Mouse (Mus musculus): ENCODE measurements around the gene Syvn1. TPM values are rescaled to one million over a fixed set of nuclear protein-coding genes. Genes with fewer than 3 reads are reported as not detected.

Gene Syvn1
- 10 to 100 TPM; 28.9 to 30.7 TPM for total RNA-seq (2021)
- long read RNA-seq, experiment 1, transcript Syvn1-204 (16 exons, 3,464 nt), result major isoform, 18 of 27 reads
- long read RNA-seq, experiment 1, partial matches to known transcripts, result 6 of 27 reads
- long read RNA-seq, experiment 1, other reads (novel, unspliced or antisense), result 3 of 27 reads
- long read RNA-seq, experiment 2, transcript Syvn1-204 (16 exons, 3,464 nt), result major isoform, 16 of 45 reads
- long read RNA-seq, experiment 2, partial matches to known transcripts, result 18 of 45 reads
- long read RNA-seq, experiment 2, other reads (novel, unspliced or antisense), result 10 of 45 reads

DNA sequence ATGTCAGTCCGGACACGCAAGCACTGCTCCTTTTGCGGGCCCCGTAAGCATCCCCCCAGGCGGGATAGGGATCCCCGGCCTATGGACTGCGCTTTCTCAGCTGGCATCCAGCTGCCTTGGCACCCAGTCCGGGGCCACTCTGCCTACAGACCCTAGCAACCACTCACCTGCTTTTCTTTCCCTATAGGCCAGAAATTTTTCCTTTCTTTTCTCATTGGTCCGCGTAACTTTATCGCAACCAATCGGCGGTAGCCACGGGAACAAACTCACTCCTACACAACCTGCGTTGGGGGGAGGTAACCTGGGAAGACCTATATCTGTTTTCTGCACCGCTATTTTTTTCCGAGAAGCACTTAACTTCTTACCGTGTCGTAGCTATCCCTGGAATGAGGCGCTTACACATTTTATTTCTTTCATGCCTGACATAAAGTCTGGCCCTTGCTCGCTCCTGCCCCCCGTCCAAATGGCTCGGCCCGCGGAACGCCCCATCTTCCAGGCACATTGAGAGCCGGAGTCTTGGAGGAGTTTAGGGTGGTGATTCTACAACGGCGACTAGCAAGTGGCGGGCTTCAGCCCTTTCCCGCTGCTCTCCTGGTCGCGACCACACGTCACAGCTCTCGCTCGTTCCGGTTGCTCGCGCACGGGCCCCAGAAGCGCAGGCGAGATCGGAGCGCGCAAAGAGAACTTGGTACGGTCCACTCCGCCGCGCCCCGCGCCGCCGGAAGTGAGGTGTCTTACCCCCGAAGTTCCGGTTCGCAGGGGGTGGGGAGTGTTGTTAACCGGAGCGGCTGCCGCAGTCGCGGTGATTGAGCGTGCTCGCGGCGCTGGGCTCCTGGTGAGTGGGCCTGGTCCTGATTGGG, at the start of gene Syvn1:
Gene Syvn1 (plus strand): TSS at position 283 of the 860 bp plus-strand sequence.
- DNase-seq (ENCODE audit: low spot score in 2 of 2), result peak; percentile 76 to 91

DNA sequence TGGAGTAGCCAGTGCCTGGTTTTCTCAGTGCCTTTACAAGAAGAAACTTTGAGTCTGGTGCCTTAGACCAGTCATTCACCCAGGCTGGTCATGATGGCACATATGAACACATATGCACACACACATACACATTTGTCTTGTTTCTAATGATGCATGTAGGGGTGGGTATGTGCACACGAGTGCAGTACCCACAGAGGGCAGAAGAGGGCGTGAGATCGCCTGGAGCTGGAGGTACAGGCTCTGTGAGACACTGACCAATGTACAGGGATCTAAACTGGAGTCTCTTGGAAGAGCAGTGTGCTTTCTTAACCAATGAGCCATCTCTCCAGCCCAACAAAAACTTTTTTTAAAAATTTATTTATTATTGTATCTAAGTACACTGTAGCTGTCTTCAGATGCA, 48.2 kb upstream of the Syvn1 start:
- no peak for DNase-seq (ENCODE audit: low spot score in 2 of 2)

DNA sequence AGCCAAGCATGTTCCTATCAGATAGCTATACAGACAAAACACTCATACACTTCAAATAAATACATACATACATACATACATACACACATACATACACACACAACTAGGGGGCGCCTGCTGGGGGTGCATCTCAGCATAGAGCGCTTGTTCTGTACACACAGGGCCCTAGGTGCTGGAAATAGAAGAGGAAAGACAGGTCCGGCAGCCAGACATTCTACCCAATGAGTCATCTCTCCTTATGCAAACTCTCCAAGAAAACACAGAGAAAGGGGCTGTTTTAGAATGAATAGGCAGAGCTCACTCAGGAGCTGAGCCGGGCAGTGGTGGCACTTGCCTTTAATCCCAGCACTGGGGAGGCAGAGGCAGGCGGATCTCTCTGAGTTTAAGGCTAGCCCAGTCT, 46.4 kb upstream of the Syvn1 start:
- no peak for DNase-seq (ENCODE audit: low spot score in 2 of 2)

DNA sequence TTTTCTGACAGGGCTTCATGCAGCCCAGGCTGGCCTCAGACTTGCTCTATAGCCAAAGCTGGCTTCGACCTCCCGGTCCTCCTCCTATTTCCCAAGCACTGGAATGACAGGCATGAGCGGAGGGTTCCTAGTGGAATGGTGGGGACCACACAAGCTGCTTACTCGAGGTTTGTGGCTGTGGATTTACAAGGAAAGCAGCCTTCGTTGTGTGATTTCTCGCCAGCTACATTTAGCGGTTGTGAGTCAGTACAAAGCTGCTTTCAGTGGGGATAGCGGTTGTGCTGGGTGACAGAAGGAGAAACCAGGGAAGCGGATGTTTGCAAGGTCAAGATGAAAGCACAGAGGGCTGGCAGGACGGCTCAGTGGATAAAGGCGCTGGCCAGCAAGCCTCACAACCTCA, 40.8 kb upstream of the Syvn1 start:
- DNase-seq (ENCODE audit: low spot score in 2 of 2), result no peak

DNA sequence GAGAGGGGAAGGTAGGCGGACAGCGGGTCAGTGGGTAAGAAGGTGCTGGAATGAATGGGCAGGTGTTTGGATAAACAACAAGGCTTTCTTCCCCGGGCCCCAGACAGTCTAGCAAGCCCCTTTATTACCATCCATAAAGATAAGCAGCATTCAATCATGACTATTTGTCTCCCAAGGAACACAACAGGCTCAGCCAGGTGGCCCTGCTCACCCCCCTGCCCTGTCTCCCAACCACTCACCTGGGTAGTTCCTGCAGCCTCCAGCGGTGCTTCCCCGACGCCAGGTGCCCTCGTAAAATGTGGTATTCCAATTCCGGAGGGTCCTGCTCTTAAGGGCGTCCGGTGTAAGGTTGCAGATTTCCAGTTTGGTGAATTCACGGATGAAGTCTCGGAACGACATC, 39.4 kb upstream of the Syvn1 start:
- no peak for DNase-seq (ENCODE audit: low spot score in 2 of 2)

DNA sequence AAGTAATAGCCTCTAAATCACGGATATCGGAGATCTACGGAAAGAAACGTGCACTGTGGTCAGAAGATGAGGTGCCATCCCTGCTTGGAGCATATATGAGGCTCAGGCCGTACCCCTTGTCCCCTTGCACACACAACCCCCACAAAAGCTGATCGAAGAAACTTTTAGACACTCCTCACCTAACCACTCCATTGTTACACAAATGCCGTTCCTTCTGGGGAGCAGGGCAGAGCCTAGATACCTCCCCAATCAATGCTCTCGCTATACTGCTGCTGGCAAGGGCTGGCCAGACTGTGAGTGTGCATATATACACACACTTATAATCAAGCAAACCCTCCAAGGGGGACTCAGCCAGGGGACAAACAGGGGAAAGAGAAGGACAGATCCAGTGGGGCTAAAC, 37.2 kb upstream of the Syvn1 start:
- DNase-seq (ENCODE audit: low spot score in 2 of 2), result no peak

DNA sequence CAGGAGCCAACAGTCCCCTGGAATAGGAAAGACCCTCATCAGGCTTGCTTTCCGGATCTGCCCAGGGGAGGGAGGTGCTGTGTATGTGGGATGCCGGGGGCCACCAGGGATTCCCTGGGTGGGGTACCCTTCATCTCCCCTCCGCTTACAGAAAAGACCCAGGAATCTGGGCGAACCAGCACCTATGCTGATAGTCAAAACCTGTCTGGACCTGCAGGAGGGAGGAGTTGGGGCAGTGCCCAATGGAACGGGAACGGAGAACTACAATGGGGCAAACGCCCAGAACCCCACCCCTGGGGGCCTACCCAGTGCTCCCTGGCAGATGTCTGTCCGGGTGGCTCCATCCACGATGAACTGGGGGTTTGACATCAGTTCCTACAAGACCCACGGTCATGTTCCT, 32.7 kb upstream of the Syvn1 start:
- DNase-seq (ENCODE audit: low spot score in 2 of 2), result no peak

DNA sequence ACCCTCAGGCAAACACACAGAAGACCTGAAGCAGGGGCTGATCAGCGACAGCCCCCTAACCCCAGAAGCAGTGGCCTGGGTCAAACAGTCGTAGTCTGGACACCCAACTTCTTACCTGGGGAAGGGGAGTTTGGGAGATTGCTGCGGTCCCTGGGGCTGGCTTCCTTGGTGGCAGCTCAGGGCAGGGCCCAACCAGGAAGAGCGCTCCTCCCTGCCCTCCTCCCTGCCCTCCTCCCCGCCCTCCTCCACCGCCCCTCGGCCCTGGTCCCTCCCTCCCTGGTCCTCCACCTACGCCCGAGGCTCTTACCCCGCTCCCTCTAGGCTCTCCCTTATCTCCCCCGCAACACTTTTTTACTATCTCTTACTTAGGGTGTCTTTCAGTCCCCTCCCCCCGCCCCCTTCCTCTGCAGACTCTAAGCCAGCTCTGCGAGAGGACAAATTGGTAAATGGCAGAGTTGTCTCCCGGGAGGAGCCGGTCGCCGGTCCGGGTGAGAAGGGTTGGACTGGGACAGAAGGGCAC, 31.3 kb upstream of the Syvn1 start:
- DNase-seq (ENCODE audit: low spot score in 2 of 2), result peak; percentile 42 to 57

DNA sequence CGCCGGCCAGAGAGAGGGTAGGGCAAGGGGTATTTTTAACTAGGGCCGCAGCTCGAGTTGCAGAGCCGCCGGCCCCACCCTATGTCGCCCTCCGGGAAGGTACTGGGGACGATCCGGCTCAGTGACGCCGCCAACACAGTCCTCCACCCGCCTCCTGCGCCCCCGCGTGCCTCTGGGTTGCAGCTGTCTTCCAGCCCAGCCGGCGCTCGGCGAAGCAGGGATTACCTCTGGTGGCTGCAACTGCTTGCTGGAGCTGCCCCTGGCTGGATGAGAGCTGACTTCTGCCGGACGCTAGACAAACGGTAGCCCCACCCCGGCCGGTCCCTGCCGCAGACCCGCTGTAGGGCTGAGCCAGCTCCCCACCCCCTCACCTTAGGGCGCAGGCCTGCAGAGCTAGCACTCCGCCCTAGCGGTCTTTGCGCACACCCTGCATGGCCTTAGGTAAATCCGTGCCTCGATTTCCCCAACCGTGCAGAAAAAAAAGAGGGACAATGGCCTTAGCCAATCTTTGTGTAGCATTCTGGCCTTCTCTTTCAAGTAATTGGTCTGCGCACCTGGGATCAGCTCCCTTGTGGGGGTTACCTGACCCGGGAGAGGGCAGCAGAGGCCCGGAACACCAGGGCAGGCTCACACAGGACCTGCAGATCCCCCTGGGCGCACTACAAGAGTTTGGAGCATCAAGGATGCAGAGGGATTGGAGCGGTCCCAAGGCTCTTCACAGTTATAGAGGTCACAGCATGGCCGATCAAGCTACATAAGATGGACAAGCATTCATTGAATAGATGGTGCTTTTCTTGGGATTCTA, 30.7 kb upstream of the Syvn1 start, which contains the start of gene Capn1:
Gene Capn1 (minus strand): TSS at position 387 of the 805 bp plus-strand sequence.
- DNase-seq (ENCODE audit: low spot score in 2 of 2), result peak; percentile 73 to 83

DNA sequence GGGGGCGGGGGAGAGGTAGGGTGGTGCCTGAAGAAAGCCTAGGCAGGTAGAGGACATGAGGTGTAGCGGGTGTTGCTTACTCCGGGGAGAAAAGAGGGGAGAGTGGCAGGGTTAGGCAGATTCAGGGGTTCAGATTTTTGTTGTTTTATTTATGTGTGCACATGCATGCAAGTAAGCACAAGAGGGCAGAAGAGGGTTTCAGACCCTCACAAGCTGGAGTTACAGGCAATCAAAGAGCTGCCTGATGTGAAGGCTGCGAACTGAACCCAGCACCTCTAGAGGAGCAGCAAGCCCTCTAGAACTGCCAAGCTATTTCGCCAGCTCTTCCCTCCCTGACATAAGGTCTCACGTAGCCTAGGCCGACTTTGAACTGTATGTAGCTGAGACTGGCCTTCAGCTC, 29.8 kb upstream of the Syvn1 start:
- no peak for DNase-seq (ENCODE audit: low spot score in 2 of 2)

DNA sequence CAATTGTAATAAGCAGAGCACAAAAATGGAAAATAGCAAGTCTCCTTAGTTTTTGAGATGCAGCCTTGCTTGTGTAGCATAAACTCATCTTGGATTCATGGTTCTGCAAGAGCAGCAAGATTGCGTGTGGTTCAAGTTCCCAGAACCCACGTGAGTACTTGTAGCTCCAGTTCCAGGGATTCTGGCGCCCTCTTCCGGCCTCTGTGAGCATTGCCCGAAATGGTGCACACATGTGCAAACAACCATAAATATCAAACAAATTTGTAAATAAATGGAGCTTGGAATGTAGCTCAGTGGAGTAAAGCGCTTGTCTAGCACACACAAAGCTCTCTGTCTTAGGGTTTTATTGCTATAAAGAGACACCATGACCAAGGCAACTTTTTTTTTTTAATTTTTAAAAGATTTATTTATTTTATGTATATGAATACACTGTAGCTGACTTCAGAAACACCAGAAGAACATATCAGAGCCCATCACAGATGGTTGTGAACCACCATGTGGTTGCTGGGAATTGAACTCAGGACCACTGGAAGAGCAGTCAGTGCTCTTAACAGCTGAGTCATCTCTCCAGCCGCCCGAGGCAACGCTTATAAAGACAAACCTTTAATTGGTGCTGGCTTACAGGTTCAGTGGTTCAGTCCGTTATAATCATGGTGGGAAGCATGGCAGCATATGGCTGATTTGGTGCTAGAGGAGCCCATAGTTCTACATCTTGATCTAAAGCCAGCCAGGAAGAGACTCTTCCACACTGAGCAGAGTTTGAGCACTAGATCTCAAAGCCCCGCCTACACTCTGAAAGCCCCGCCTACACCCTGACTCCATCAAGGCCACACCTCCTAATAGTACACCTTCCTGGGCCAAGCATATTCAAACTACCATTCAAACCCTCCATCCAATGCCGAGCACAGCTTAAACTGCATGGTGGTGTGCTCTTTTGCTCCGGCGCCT, 28.0 kb upstream of the Syvn1 start:
- DNase-seq (ENCODE audit: low spot score in 2 of 2), result peak; percentile 73 to 86

DNA sequence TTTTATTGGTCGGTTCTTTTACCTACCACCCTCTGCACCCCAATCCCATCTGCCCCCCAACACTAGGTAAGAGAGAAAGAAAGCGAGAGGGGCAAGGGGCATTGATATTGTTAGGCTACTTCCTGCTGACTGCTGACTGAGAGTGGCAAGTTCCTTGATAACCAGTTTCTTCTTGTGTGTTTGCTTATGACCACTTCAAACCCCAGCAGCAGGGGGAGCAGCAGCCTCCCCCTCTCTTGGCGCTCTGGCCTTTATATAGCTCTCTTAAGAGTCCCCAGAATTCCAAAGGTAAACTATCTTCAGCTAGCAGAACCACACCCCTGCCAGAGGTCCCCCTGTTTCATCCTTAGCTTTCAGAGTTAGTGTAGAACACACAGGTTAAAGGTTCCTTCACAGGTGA, 26.1 kb upstream of the Syvn1 start:
- no peak for DNase-seq (ENCODE audit: low spot score in 2 of 2)

DNA sequence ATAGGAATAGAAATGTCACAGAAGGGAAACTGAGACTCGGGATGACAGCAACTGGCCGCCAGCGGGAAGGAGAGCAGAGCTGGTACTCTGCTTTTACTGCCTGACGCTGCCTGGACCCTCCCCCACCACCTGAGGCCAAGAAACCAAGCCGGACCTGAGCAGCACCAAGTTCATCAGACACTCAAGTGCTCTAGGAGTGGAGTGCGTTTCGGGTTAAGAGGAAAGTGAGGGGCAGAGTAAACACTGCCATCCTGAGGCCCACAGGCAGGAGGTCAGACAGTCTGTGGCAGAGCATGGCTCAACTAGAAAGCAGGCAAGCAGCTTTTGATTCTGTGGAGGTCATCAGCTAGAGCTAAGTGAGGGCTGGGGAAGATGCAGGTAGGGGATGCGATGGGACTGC, 23.3 kb upstream of the Syvn1 start:
- DNase-seq (ENCODE audit: low spot score in 2 of 2), result no peak

DNA sequence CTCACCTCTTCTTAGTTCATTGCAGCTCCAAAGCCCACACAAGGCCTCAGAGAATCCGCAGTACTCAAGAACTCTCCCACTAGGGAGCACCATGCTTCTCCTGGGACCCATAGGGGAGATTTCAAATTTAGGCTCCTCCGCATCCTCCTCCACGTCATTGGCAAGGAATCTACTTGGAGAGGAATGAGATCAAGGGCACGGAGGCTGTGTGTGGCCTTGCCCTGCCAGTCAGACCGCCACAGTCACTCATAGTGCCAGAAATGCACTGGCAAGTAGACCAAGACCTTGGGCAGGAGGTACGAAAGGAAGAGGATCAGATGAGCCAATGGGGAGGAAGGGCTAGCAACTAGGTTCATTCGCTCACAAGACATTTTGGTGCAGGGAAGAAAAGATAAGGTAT, 22.4 kb upstream of the Syvn1 start:
- DNase-seq (ENCODE audit: low spot score in 2 of 2), result no peak

DNA sequence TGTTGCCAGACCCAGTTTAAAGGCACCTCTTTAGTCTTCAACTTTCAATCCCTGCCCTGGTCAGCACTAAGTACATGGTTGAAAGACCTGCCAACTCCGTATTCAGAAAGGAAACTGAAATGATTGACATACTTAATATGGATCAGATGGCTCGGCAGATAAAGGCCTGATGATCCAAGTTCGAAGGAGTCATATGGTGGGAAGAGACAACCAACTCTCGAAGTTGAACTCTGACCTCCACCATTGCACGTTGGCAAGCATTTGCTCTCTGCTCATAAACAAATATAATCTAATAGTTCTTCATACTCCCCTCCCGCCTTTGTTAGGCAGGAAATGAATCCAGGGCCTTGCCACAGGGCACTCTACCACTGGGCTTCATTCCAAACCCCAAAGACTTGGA, 17.4 kb upstream of the Syvn1 start:
- DNase-seq (ENCODE audit: low spot score in 2 of 2), result no peak

DNA sequence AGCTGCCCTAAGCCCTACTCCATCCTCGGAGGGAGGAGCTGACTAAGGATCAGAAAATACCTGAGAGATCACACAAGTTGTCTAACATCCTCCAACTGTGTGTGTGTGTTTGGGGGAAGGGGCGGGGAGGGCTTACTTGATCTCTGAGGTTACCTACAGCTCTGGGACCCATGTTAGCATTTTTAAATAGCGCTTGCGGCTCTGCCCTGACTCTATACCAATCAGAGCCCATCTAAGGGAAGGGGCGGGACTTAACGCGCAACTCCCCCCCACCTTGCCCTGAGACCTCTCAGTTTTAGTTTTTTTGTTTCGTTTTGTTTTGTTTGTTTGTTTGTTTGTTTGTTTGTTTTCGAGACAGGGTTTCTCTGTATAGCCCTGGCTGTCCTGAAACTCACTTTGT, 16.9 kb upstream of the Syvn1 start:
- DNase-seq (ENCODE audit: low spot score in 2 of 2), result no peak

DNA sequence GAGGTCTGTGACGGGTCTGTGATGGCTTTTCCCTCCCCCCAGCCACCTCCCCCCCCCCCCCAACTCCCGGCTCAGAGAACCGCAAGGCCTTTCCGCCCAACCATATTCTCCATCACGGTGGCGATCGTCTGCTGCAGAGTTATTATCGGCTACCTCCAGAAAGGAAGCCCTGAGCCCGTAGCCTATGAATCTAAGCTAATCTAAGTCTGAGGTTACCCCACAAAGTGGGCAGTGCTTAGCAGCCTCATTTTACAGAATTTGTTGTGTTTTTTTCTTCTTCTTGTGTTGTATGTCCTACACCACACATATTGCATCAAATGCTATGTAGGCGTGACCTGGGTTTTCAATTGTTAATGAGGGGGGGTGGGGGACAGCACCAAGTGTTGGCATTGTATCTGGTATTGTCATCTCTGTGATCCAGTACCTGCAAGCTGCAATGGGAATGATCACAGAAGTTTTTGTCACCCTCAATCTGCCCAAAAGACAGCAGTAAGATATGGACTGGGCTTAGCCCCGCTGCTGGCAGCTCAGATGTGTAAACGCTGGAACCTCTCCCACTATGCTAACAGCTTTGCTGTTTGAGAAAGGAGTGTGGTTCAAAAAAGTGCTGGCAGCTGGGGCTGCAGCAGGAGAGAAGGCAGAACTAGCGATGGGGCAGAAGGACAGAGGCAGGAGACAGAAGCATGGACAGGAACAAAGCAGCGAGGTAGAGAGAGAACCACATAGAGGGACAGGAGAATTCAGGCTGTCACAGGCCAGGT, 15.7 kb upstream of the Syvn1 start:
- no peak for DNase-seq (ENCODE audit: low spot score in 2 of 2)

DNA sequence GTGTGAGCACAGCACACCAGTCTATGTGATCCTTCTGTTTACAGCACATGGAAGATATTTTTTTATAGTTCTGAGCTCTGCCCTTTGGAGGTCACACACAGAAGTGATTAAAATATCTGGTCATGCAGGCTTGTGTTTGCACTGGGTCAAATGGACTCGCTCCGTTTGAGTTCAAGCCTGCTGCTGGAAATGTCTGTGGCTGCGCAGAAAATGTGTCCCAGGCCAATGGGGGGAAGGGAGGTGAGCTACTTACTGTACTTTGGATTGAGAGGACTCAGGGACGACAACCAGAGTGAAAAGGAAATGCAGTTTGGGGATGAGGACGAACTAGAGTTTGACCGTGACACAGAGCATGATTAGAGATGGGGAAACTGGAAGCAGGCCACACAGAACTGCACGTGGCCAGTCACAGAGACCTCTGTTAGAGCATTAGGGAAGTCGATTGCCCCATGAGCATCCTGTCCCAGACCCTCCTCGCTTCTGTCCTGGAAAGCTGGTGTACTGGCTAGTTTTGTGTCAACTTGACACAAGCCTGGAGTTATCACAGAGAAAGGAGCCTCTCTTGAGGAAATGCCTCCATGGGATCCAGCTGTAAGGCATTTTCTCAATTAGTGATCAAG, 10.3 kb upstream of the Syvn1 start:
- no peak for DNase-seq (ENCODE audit: low spot score in 2 of 2)

DNA sequence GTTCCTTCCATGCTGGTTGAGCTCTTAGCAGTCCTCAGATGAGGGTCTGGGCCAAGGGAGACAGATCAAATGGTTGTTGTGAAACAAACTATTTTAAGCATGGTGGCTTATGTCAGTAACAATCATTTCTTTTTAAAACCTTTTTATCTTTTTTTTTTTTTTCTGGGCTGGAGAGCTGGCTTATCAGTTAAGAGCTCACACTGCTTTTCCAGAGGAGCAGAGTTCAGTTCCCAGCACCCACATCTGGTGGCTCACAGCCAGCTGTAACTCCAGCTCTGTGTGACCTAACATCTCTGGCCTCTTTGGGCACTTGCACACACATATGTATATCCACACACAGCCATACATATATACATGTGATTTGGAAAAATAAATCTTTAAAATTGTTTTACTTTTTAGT, 8.7 kb upstream of the Syvn1 start:
- no peak for DNase-seq (ENCODE audit: low spot score in 2 of 2)

Data from gastrocnemius, postnatal 4 days (tissue).